Mouse (Mus musculus): ENCODE measurements around the gene Zfp940. TPM values are rescaled to one million over a fixed set of nuclear protein-coding genes. Genes with fewer than 3 reads are reported as not detected.

The Zfp940 gene
- polyA plus RNA-seq, 1 experiment from 2014 or later, result 2.3 TPM

- Histone ChIP-seq H3K36me3 (ENCODE audit: control insufficient read depth, insufficient read depth, low read length) (no peaks in the 10 kb centered on the region), H3K27me3 (ENCODE audit: control insufficient read depth, insufficient read depth, low read length) (no peaks in the 10 kb centered on the region), H3K4me3 (ENCODE audit: control insufficient read depth in 1 of 2, insufficient read depth in 1 of 2, low read depth in 1 of 2, low read length in 2 of 2) (no peak overlapping the region), H3K27ac (replicated peaks in 1 of 2; ENCODE audit: control insufficient read depth in 1 of 2, insufficient read depth in 1 of 2, low read depth in 2 of 2, low read length in 2 of 2) (peak overlapping the region in 1 of 2 experiments; percentile 59; a peak in 1 of 4 replicates), H3K4me1 (ENCODE audit: control insufficient read depth in 2 of 2, insufficient read depth in 2 of 2, low read length in 2 of 2) (no peaks in the 10 kb centered on the region; a peak in 1 of 4 replicates), H3K9me3 (ENCODE audit: control insufficient read depth, low read length) (no peaks in the 10 kb centered on the region), H3K4me2 (ENCODE audit: low read length) (no peak overlapping the region), H3K9ac (ENCODE audit: low read length) (no peak overlapping the region)
- no peak for ATAC-seq (ENCODE audit: insufficient number of reproducible peaks, insufficient read depth, low FRiP score, low read depth)
- 74% methylated on average over 5 of the region's 5 CpGs for WGBS
Measured at GRCm38 (mm10) chr7:29807046-29807445, 46.4 kb downstream of the Zfp940 start.

GRCm38 (mm10) chr7:29792906-29793305, 60.6 kb downstream of the Zfp940 start:
- H3K27me3 ChIP-seq (ENCODE audit: control insufficient read depth, insufficient read depth, low read length), result 0 out of 2 replicates have a peak, but pooled peaks cover 4% of the 10 kb centered on the region
- no peak for ATAC-seq (ENCODE audit: insufficient number of reproducible peaks, insufficient read depth, low FRiP score, low read depth)
- peak overlapping the region; percentile 9; the same call in 1 of the 2 replicates for H3K4me2 ChIP-seq (ENCODE audit: low read length)
- 32% methylated on average over 27 of the region's 27 CpGs for WGBS
- peaks cover 13% of the 10 kb centered on the region for H3K9me3 ChIP-seq (ENCODE audit: control insufficient read depth, low read length)
- H3K4me1 ChIP-seq (ENCODE audit: control insufficient read depth in 2 of 2, insufficient read depth in 2 of 2, low read length in 2 of 2), result no peaks in the 10 kb centered on the region
- H3K36me3 ChIP-seq (ENCODE audit: control insufficient read depth, insufficient read depth, low read length), result peaks cover 64% of the 10 kb centered on the region
- no peak overlapping the region for H3K27ac ChIP-seq (replicated peaks in 1 of 2; ENCODE audit: control insufficient read depth in 1 of 2, insufficient read depth in 1 of 2, low read depth in 2 of 2, low read length in 2 of 2)
- no peak overlapping the region for H3K9ac ChIP-seq (ENCODE audit: low read length)
- no peak overlapping the region for H3K4me3 ChIP-seq (ENCODE audit: control insufficient read depth in 1 of 2, insufficient read depth in 1 of 2, low read depth in 1 of 2, low read length in 2 of 2)

- no peak for ATAC-seq (ENCODE audit: insufficient number of reproducible peaks, insufficient read depth, low FRiP score, low read depth)
- 82% methylated on average over 5 of the region's 5 CpGs for WGBS
Measured at GRCm38 (mm10) chr7:29785888-29786287, 67.6 kb downstream of the Zfp940 start.

GRCm38 (mm10) chr7:29785023-29785422, 68.4 kb downstream of the Zfp940 start:
- Histone ChIP-seq H3K9ac (ENCODE audit: low read length) (peak overlapping the region; percentile 87), H3K36me3 (ENCODE audit: control insufficient read depth, insufficient read depth, low read length) (peaks cover 25% of the 10 kb centered on the region), H3K4me1 (ENCODE audit: control insufficient read depth in 2 of 2, insufficient read depth in 2 of 2, low read length in 2 of 2) (peaks cover 6 to 19% of the 10 kb centered on the region in 2 experiments), H3K27me3 (ENCODE audit: control insufficient read depth, insufficient read depth, low read length) (no peaks in the 10 kb centered on the region), H3K4me3 (ENCODE audit: control insufficient read depth in 1 of 2, insufficient read depth in 1 of 2, low read depth in 1 of 2, low read length in 2 of 2) (peak overlapping the region; percentile 74 to 88; a peak in 3 of 4 replicates), H3K4me2 (ENCODE audit: low read length) (peak overlapping the region; percentile 76), H3K27ac (replicated peaks in 1 of 2; ENCODE audit: control insufficient read depth in 1 of 2, insufficient read depth in 1 of 2, low read depth in 2 of 2, low read length in 2 of 2) (peak overlapping the region in 1 of 2 experiments; percentile 87; a peak in 1 of 4 replicates), H3K9me3 (ENCODE audit: control insufficient read depth, low read length) (no peaks in the 10 kb centered on the region)
- ATAC-seq (ENCODE audit: insufficient number of reproducible peaks, insufficient read depth, low FRiP score, low read depth), result no peak
- WGBS, result 59% methylated on average over 8 of the region's 8 CpGs

More at GRCm38 (mm10) chr7:29785888-29786287, 67.6 kb downstream of the Zfp940 start:
- Histone ChIP-seq H3K4me2 (ENCODE audit: low read length) (peak overlapping the region; percentile 76), H3K27ac (replicated peaks in 1 of 2; ENCODE audit: control insufficient read depth in 1 of 2, insufficient read depth in 1 of 2, low read depth in 2 of 2, low read length in 2 of 2) (no peak overlapping the region), H3K4me3 (ENCODE audit: control insufficient read depth in 1 of 2, insufficient read depth in 1 of 2, low read depth in 1 of 2, low read length in 2 of 2) (peak overlapping the region; percentile 74 to 88), H3K4me1 (ENCODE audit: control insufficient read depth in 2 of 2, insufficient read depth in 2 of 2, low read length in 2 of 2) (peaks cover 6 to 19% of the 10 kb centered on the region in 2 experiments), H3K9me3 (ENCODE audit: control insufficient read depth, low read length) (no peaks in the 10 kb centered on the region), H3K9ac (ENCODE audit: low read length) (peak overlapping the region; percentile 87), H3K27me3 (ENCODE audit: control insufficient read depth, insufficient read depth, low read length) (no peaks in the 10 kb centered on the region), H3K36me3 (ENCODE audit: control insufficient read depth, insufficient read depth, low read length) (peaks cover 34% of the 10 kb centered on the region)

GRCm38 (mm10) chr7:29783871-29784551, 69.5 kb downstream of the Zfp940 start, which contains the start of gene Zfp30:
Gene Zfp30, plus strand, starts transcription at chr7:29783998.
- H3K9me3 ChIP-seq (ENCODE audit: control insufficient read depth, low read length), result no peaks in the 10 kb centered on the region
- H3K27ac ChIP-seq (replicated peaks in 1 of 2; ENCODE audit: control insufficient read depth in 1 of 2, insufficient read depth in 1 of 2, low read depth in 2 of 2, low read length in 2 of 2), result peak within 1 kb of the TSS; percentile 84 to 87
- WGBS, result under 1% methylated on average over 43 of the region's 45 CpGs
- peaks cover 20% of the 10 kb centered on the region for H3K36me3 ChIP-seq (ENCODE audit: control insufficient read depth, insufficient read depth, low read length)
- peak within 1 kb of the TSS; percentile 76 for H3K4me2 ChIP-seq (ENCODE audit: low read length)
- peak; percentile 93 for ATAC-seq (ENCODE audit: insufficient number of reproducible peaks, insufficient read depth, low FRiP score, low read depth)
- no peaks in the 10 kb centered on the region for H3K27me3 ChIP-seq (ENCODE audit: control insufficient read depth, insufficient read depth, low read length)
- H3K4me3 ChIP-seq (ENCODE audit: control insufficient read depth in 1 of 2, insufficient read depth in 1 of 2, low read depth in 1 of 2, low read length in 2 of 2), result peak within 1 kb of the TSS; percentile 74 to 88
- peak within 1 kb of the TSS; percentile 87 for H3K9ac ChIP-seq (ENCODE audit: low read length)
- peaks cover 6 to 19% of the 10 kb centered on the region in 2 experiments for H3K4me1 ChIP-seq (ENCODE audit: control insufficient read depth in 2 of 2, insufficient read depth in 2 of 2, low read length in 2 of 2)

Other genes starting within 250 kb of the Zfp940 start
- not detected in 2 replicates for gene Catsperg2, start 126.6 kb downstream of the Zfp940 start, polyA plus RNA-seq (2014; fragmentation: Nextera tagmentation; extraction: Ambion mirVana)
- gene Zfp84, start 85.1 kb downstream of the Zfp940 start, polyA plus RNA-seq (2014; fragmentation: Nextera tagmentation; extraction: Ambion mirVana), result 9.4 and 10.0 TPM in 2 replicates
- 6.5 and 6.6 TPM in 2 replicates for gene Zfp30, start 69.7 kb downstream of the Zfp940 start, polyA plus RNA-seq (2014; fragmentation: Nextera tagmentation; extraction: Ambion mirVana)
- 10.4 and 12.0 TPM in 2 replicates for gene Zfp790, start 37.6 kb downstream of the Zfp940 start, polyA plus RNA-seq (2014; fragmentation: Nextera tagmentation; extraction: Ambion mirVana)
- gene Zfp420, start 6.3 kb upstream of the Zfp940 start, polyA plus RNA-seq (2014; fragmentation: Nextera tagmentation; extraction: Ambion mirVana), result 3.8 and 4.0 TPM in 2 replicates
- 8.7 and 9.2 TPM in 2 replicates for gene Zfp27, start 52.9 kb upstream of the Zfp940 start, polyA plus RNA-seq (2014; fragmentation: Nextera tagmentation; extraction: Ambion mirVana)
- gene Zfp383, start 54.6 kb upstream of the Zfp940 start, polyA plus RNA-seq (2014; fragmentation: Nextera tagmentation; extraction: Ambion mirVana), result 4.1 and 4.2 TPM in 2 replicates
- 8.0 and 8.6 TPM in 2 replicates for gene Zfp74, start 100.4 kb upstream of the Zfp940 start, polyA plus RNA-seq (2014; fragmentation: Nextera tagmentation; extraction: Ambion mirVana)
- gene Zfp568, start 130.3 kb upstream of the Zfp940 start, polyA plus RNA-seq (2014; fragmentation: Nextera tagmentation; extraction: Ambion mirVana), result 23.7 and 27.4 TPM in 2 replicates
- 4.0 and 4.8 TPM in 2 replicates for gene Zfp14, start 197.7 kb upstream of the Zfp940 start, polyA plus RNA-seq (2014; fragmentation: Nextera tagmentation; extraction: Ambion mirVana)
- 4.2 and 4.8 TPM in 2 replicates for gene Zfp82, start 219.2 kb upstream of the Zfp940 start, polyA plus RNA-seq (2014; fragmentation: Nextera tagmentation; extraction: Ambion mirVana)
- gene Gm26920, start 236.7 kb upstream of the Zfp940 start, polyA plus RNA-seq (2014; fragmentation: Nextera tagmentation; extraction: Ambion mirVana), result 0.70 TPM in 1 of 2 replicates, not detected in the other
- 5.2 and 6.4 TPM in 2 replicates for gene Zfp566, start 236.9 kb upstream of the Zfp940 start, polyA plus RNA-seq (2014; fragmentation: Nextera tagmentation; extraction: Ambion mirVana)
- 85.2 and 91.3 TPM in 2 replicates for gene Zfp260, start 241.1 kb upstream of the Zfp940 start, polyA plus RNA-seq (2014; fragmentation: Nextera tagmentation; extraction: Ambion mirVana)